Mouse (Mus musculus) lung, adult 2 months (tissue): ENCODE measurements around the gene Med27. TPM values are rescaled to one million over a fixed set of nuclear protein-coding genes. Genes with fewer than 3 reads are reported as not detected.
"Not testable (repeated sequence)": the region's sequence is repeated elsewhere in the genome, so short reads cannot be mapped to it uniquely, and the experiment has no call there.

Source experiments
- DNase-seq: peaks from one replicate; pipeline ENCODE4 v3.0.0; 2022
- H3K4me1 ChIP-seq: fragments of 200-500 bp; 2 replicates; pipeline ENCODE4 v1.6.1; 2011; ENCODE audit warnings: low read length; ENCODE audit not compliant: control insufficient read depth, insufficient read depth
- H3K4me3 ChIP-seq: fragments of 200-500 bp; replicated peaks from 2 replicates; pipeline ENCODE3; 2011; ENCODE audit warnings: low read depth, mild to moderate bottlenecking, control low read depth, low read length; ENCODE audit errors: extremely low read depth
- CTCF ChIP-seq: fragments of 200-500 bp; IDR thresholded peaks from 2 replicates; pipeline ENCODE4 v1.5.1; 2011; ENCODE audit warnings: mild to moderate bottlenecking, low read length, control low read depth; ENCODE audit not compliant: insufficient read depth
- POLR2A ChIP-seq: fragments of 200-500 bp; IDR thresholded peaks from 2 replicates; pipeline ENCODE4 v1.6.1; 2011; ENCODE audit warnings: low read depth, mild to moderate bottlenecking, control low read depth, low read length, borderline replicate concordance; ENCODE audit errors: extremely low read depth
- WGBS: fragments of 180-500 bp; shearing (Covaris S2); methylation state at CpG from one replicate; pipeline ENCODE4 v1.1.7; 2018; 5-methylcytosine and 5-hydroxymethylcytosine counted together
- polyA plus RNA-seq: library from polyadenylated mRNA; depleted of rRNA; stranded (reverse); fragments of >200 nt; gene quantifications from 2 replicates; pipeline ENCODE4 v1.2.3, GENCODE M21; 2012

Gene Med27
- polyA plus RNA-seq, 1 experiment: 38.7 TPM

DNA sequence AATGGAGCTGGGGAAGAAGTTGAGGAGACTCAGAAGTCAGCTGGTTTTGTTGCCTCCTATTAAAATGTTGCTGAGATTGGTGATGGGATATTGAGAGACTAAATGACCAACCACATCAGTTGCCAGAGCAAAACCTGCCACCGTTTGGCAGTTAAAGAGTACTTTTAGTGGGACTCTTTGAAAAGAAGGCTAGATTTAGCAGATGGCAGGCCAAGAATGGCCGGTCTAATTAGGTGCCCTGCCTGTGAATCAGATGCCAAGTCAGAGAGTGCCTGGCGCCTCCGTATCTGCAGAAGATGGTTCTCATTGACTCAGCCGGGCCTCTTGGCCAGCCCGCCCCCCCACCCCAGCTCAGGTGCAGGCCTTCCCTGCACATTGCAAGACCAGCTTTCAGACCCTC, 173.6 kb downstream of the Med27 start:
- Histone ChIP-seq H3K4me3 (no peak overlapping the region), H3K4me1 (no peaks in the 10 kb centered on the region)
- no peak for TF ChIP-seq POLR2A
- no peak for TF ChIP-seq CTCF
- no peak for DNase-seq
- WGBS: 90% methylated on average over 6 of the region's 6 CpGs

GRCm38 (mm10) chr2:29521486-29521885, 174.9 kb downstream of the Med27 start:
- DNase-seq: no peak
- TF ChIP-seq POLR2A: no peak
- TF ChIP-seq CTCF: no peak
- Histone ChIP-seq H3K4me3 (no peak overlapping the region), H3K4me1 (no peaks in the 10 kb centered on the region)
- 86% methylated on average over 7 of the region's 7 CpGs for WGBS

- 65% methylated on average over 12 of the region's 12 CpGs for WGBS
- Histone ChIP-seq H3K4me1 (no peaks in the 10 kb centered on the region), H3K4me3 (no peak overlapping the region)
- no peak for TF ChIP-seq POLR2A
- no peak for DNase-seq
Measured at GRCm38 (mm10) chr2:29523918-29524811, 177.5 kb downstream of the Med27 start.

- Histone ChIP-seq H3K4me3 (no peak overlapping the region), H3K4me1 (no peaks in the 10 kb centered on the region)
- no peak for DNase-seq
- WGBS: 44% methylated on average over 4 of the region's 4 CpGs
- TF ChIP-seq POLR2A (no peak), CTCF (no peak)
Measured at GRCm38 (mm10) chr2:29525273-29525805, 178.7 kb downstream of the Med27 start.

DNA sequence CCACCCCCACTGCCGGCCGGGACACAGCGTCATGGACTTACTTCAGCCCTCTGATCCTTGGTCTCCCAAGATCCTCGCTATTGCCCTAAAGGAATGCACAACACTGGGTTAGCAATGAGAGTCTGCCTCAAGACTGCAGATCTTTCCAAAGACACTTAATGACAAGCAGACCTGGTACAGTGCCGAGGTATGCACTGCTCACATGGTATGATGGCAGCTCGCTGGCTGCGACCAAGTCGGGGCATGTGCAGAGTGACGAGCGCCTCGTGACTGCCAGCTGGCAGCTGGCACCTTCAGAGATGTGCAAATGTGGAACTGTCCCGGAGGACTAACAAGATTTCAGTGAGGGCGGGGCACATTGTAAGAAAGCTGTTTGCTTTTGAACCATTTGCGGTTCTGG, 179.6 kb downstream of the Med27 start:
- no peaks in the 10 kb centered on the region for H3K4me1 ChIP-seq
- WGBS: 57% methylated on average over 14 of the region's 14 CpGs
- H3K4me3 ChIP-seq: no peak overlapping the region
- TF ChIP-seq POLR2A (no peak), CTCF (no peak)
- DNase-seq: no peak

DNA sequence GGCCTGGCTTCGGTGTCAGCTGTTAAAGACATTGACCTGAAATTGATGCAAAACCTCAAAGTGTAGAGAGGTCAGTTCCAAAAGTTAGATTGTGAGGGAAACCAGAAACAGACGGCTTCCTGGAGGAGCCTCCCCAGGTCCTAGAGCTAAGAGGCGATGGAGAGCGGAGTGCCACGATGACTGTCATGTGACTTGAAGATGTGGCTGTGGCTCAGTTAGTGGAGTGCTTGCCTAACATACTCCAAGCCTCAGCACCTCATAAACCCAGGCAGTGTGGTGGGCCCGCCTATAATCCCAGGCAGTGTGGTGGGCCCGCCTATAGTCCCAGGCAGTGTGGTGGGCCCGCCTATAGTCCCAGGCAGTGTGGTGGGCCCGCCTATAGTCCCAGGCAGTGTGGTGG, 180.9 kb downstream of the Med27 start:
- H3K4me1 ChIP-seq, H3K4me3 ChIP-seq, DNase-seq: not testable (repeated sequence)
- 86% methylated on average over 8 of the region's 9 CpGs for WGBS

- WGBS: 79% methylated on average over 5 of the region's 5 CpGs
- no peak for TF ChIP-seq CTCF
- TF ChIP-seq POLR2A: no peak
- Histone ChIP-seq H3K4me1 (no peaks in the 10 kb centered on the region), H3K4me3 (no peak overlapping the region)
- DNase-seq: no peak
Measured at GRCm38 (mm10) chr2:29528811-29529210, 182.2 kb downstream of the Med27 start.

GRCm38 (mm10) chr2:29529788-29530187, 183.2 kb downstream of the Med27 start:
- 98% methylated on average over 2 of the region's 2 CpGs for WGBS
- H3K4me3 ChIP-seq: not testable (repeated sequence)

DNA sequence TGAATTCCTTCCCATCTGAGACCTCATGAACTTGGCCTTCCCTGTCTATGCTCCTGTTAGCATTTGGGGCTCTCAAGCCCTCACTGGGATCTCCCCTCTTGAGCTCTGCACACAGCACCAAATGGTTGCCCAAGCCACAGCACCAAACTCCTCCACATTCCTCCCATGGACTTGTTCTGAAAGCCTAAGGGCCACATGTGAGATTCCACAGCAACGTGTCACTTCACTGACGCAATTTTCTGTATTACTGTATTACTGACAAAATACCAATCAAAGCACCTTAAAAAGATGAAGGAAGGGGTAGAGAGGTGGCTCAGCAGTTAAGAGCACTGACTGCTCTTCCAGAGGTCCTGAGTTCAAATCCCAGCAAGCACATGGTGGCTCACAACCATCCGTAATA, 185.6 kb downstream of the Med27 start:
- 87% methylated on average over 3 of the region's 3 CpGs for WGBS
- Histone ChIP-seq H3K4me1 (no peaks in the 10 kb centered on the region), H3K4me3 (no peak overlapping the region)
- DNase-seq: no peak
- TF ChIP-seq POLR2A (no peak), CTCF (no peak)

More at GRCm38 (mm10) chr2:29529788-29530187, 183.2 kb downstream of the Med27 start:
- H3K4me1 ChIP-seq, DNase-seq: not testable (repeated sequence)

- no peaks in the 10 kb centered on the region for H3K4me1 ChIP-seq
- TF ChIP-seq CTCF (no peak), POLR2A (no peak)
- no peak overlapping the region for H3K4me3 ChIP-seq
- 65% methylated on average over 5 of the region's 5 CpGs for WGBS
- DNase-seq: no peak
Measured at GRCm38 (mm10) chr2:29532921-29533320, 186.3 kb downstream of the Med27 start.
